Mouse (Mus musculus) left cerebral cortex, postnatal 4 days (tissue): ENCODE measurements at regions not wholly inside any gene's neighbourhood (a gene's known extent, or its start where the extent isn't known, plus 50 kb on each side); places are given as distances from the start of the nearest gene placed in this dataset.
"Not testable (repeated sequence)": the region's sequence is repeated elsewhere in the genome, so short reads cannot be mapped to it uniquely, and the experiment has no call there.

Source experiments
- DNase-seq: peaks from one replicate; pipeline ENCODE4 v3.0.0-alpha.2; 2022
- intact Hi-C: fragments of 180-260 bp; cut with DNase I; formaldehyde crosslinking; loops from one replicate; pipeline ENCODE4 v1.15.1; 2025

GRCm38 (mm10) chr16:31553361-31554146, 109.7 kb upstream of the Dlg1 start:
- DNase-seq, result no peak
- intact Hi-C loops, result no loop called here

DNA sequence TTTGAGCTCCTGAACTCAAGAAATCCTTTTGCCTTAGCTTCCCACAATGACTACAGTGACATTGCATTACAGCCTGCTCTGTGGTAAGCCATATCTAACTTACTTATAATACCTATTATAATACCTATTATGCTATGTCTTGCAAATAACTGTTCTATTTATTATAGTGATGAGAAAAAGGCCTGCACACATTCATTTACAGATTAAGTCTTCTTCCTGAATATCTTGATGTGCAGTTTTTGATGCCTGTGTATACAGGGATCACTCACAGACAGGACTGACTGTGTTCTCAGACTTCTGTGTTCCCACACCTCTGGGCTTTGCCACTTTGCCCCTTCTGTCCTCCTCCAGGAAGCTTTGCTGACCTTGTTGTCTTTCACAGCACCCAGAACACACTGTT, 102.8 kb upstream of the Dlg1 start:
- no peak for DNase-seq
- intact Hi-C loops, result no loop called here

GRCm38 (mm10) chr16:31564926-31565325, 98.3 kb upstream of the Dlg1 start:
- intact Hi-C loops, result no loop called here
- no peak for DNase-seq

DNA sequence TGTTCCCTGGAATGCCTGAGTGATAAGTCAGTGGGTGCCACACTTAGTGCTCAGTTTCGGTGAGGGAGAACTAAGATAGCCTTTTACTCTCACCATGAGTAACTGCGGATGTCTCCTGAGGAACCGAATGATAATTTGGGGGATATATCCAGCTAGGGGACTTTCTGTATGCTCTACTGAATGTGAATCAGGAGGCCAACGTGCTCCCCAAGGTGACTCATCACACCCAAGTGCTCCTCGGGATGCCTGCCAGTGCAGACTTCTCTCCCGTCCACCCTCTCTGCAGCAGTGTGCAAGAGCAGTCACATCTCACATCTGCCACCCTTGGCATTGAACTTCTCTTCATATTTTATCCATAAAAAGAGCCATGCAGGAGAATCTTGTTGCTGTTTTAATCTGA, 94.9 kb upstream of the Dlg1 start:
- no peak for DNase-seq
- intact Hi-C loops, result no loop called here

GRCm38 (mm10) chr16:31569871-31570270, 93.4 kb upstream of the Dlg1 start:
- intact Hi-C loops, result no loop called here
- no peak for DNase-seq

GRCm38 (mm10) chr16:31570311-31571139, 92.7 kb upstream of the Dlg1 start:
- DNase-seq, result peak; percentile 58
- intact Hi-C loops, result no loop called here

GRCm38 (mm10) chr16:31573833-31574232, 89.4 kb upstream of the Dlg1 start:
- DNase-seq, intact Hi-C loops: not testable (repeated sequence)

DNA sequence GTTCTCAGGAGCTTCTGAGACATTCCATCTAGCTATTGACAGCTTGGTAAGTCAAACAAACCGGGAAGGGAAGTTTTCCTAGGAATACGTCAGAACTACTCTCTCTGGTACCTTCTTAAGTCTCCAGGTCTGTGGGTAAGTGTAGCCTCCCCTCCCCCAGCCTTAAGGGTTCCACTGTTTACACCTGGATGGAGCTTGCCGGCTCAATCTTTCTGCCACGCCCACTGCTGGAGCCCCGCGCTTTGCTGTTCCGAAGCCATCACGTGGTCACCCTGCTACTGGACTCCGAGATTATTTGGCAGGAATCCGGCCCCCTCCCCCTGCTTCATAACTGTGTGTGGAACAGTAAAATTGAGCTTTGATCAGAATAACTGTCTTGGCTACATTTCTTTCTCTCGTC, 87.6 kb upstream of the Dlg1 start:
- DNase-seq, intact Hi-C loops: not testable (repeated sequence)

GRCm38 (mm10) chr16:31576422-31576821, 86.8 kb upstream of the Dlg1 start:
- no peak for DNase-seq
- intact Hi-C loops, result no loop called here

DNA sequence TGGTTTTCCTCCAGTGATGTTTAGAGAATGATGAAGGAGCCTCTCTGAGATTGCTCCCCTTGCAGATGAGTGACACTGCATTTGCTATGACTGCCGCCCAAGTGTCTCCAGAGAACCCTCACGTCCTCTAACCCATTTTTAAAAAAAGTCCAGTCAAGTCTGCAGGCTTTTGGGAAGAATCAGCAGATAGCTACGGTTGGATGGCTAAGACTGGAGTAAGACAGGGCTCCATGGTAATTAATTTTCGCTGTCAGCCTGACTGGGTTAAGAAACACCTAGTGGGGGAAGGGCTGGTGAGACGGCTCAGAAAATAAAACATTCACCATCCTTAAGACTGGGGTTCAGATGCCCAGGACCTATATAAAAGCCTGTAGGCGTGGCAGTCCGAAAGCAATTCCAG, 85.9 kb upstream of the Dlg1 start:
- DNase-seq, result no peak
- intact Hi-C loops, result no loop called here

DNA sequence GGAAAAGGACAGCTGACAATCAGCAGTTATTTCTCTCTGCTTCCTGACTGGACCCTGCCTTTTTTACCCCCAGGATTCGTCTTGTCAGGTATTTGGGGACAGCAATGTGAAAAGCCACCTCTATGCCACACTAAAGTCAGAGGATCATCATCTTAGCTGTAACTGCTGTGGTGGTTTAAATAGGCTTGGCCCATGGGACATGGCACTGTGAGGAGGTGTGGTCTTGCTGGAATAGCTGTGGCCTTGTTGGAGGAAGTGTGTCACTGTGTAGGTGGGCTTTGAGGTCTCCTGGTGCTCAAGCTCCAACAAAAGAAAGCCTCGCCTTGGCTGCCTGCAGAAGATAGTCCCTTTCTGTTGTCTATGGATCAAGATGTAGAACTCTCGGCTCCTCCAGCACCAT, 83.9 kb upstream of the Dlg1 start:
- intact Hi-C loops, result no loop called here
- no peak for DNase-seq

- intact Hi-C loops, result no loop called here
- peak; percentile 50 for DNase-seq
Observed at GRCm38 (mm10) chr16:31580779-31581178, 82.5 kb upstream of the Dlg1 start.

GRCm38 (mm10) chr16:31582885-31583284, 80.4 kb upstream of the Dlg1 start:
- DNase-seq, result no peak
- intact Hi-C loops, result no loop called here

DNA sequence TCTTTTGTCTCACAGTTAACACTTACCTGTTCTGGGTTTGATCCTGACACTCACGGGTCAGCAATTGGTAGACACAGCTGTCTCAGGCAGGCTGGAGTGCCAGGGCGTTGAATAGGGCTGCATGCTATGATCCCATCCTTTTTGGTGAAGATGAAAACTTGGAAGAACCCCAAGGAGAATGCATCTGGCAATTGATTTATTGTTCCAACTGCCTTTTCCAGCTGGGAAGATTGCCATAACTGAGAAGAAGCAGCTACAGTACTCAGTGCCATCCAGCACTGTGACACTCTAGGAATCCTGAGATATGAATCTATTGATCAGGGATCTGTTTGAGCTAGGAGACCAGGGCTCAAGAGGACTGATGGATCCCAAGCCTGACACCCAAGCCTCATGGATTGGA, 79.6 kb upstream of the Dlg1 start:
- DNase-seq, result no peak
- intact Hi-C loops, result no loop called here

DNA sequence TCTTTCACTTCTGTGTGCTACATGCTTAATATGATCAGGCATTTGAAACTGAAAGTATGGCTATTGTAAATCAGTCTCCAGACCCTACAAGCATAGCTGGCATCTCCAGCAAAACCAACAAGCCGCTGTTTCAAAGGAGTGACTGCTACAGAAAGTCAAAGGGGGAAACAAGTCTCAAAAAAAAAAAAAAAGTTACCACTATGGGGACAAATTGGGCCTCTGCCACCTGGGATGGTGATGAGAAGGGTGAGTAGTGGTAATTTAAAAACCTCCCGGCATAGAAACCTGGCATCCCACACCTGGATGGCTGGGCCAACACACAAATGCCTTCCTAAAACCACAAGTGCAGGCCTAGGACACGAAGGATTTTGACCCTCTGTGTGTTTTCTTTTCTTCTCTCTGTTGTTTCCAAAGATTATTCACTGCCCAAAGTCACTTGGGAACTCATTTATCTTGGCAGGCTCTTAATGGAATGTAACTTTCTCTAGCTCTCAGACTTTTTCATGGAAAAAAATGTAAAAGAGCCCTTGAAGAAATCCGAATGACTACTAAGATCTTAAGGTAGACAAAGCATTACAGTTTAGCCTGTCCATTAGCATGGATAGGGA, 78.9 kb upstream of the Dlg1 start:
- DNase-seq, result no peak
- intact Hi-C loops, result no loop called here

DNA sequence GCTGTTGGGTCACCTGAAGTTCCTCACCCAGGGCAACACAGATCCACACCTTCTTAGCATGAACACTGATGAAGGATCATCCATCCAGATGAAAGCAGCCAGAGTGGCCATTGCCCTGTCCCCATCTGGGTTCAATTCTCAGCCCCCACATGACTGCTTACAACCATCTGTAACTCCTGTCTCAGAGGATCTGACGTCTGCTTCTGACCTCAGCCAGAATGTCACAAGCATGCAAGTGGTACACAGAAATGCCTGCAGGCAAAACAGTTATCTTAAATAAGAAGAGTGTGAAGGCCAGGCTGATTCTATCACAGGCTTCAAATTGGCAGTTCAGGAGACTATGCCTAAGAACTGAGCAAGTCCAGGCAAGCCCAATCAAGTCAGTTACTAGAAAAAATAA, 76.2 kb upstream of the Dlg1 start:
- intact Hi-C loops, result no loop called here
- no peak for DNase-seq

DNA sequence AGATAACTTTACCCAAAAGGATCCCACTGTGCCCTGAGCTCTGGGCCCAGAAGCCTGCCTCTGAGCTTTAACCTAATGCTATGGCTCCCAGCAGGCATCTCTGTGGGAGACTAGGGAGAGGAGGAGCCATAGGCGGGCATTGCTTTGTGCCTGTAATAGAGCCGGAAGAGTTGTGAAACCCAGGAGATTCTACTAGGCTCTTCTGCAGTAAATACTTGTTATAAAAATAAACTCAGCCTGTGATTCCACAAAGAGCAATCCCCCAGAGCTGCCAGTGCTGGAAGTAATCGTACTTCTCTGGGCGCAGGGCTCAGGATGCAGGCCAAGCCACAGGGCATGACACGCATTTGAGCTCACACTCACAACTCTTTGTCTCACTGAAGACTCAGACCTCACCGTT, 73.7 kb upstream of the Dlg1 start:
- intact Hi-C loops, result no loop called here
- no peak for DNase-seq

- intact Hi-C loops, result no loop called here
- no peak for DNase-seq
Observed at GRCm38 (mm10) chr16:31591565-31591964, 71.7 kb upstream of the Dlg1 start.

GRCm38 (mm10) chr16:31592014-31592871, 71.0 kb upstream of the Dlg1 start:
- peak; percentile 92 for DNase-seq
- intact Hi-C loops, result no loop called here

- DNase-seq, result peak; percentile 13
- intact Hi-C loops, result no loop called here
Observed at GRCm38 (mm10) chr16:31592973-31593683, 70.1 kb upstream of the Dlg1 start.
